In the genomic region with DNA sequence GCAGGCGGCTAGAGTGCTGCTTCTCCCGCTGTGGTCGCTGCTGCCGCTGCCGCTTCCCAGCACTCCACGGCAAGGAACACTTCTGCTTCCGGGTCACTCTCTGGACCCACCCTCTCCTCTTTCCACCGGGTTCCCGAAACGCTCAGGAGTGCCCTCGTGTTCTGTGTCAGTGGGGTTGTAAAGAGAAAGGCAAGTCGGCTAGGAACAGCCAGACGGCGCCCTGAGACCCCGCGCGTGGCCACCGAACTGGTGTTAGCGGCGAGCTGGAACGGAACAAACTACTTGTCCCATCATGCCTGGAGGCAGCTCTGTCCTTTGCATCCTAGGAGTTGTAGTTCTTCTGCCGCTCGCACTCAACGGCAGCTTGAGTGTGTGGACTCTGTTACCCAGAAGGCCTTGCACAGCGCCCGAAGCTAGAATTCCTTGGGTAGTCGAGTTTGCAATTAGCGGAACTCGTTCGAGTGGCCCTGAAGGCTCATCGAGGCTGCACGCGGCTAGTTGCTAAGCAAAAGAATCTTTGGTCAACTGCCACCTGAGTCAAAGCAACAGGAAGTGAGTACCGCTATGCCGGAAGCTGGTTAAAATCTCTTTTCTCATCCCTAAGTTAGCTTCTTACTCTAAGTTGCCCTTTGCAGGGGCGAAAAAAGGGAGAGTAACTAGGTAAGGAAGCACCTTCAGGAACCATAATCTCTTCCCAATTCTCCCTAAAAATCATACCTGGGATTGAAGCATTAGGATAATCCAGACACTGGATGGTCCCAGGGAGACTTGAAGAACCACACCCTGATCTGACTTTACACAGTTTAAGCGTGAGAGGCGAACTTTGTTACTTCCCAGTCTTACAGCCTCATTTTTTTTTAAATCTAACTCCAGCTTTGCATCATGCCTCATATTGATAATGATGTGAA, we compare ENCODE assay signal across 8 mouse cellular contexts. TPM values are rescaled to one million over a fixed set of nuclear protein-coding genes. Genes with fewer than 3 reads are reported as not detected.
A peak's percentile ranks its signal among the peaks of the same experiment; 100 is the strongest.
DNase-seq lines count a peak whose midpoint lies in the region; ATAC-seq and TF ChIP-seq lines count a peak whose summit lies in the region.

A gene (plus strand): TSS at position 109 of the 908 bp plus-strand sequence.
A gene (minus strand): TSS at position 292 of the 908 bp plus-strand sequence.

- H3K4me1 ChIP-seq in cortical plate, adult 2 months (ENCODE audit: control insufficient read depth, insufficient read depth, low read length), result 0 out of 2 replicates have a peak, but pooled peaks cover 4% of the 10 kb centered on the region
- peaks cover 43% of the 10 kb centered on the region for H3K4me1 ChIP-seq in megakaryocyte, embryonic 14.5 days

- peak within 1 kb of the TSS; percentile 69 for H3K4me3 ChIP-seq in cortical plate, adult 2 months (ENCODE audit: insufficient read depth, low read length)
- peak within 1 kb of the TSS; percentile 99 for H3K4me3 ChIP-seq in megakaryocyte, embryonic 14.5 days (replicated peaks)

- ATAC-seq in activated CD4-positive, CD25-positive, alpha-beta regulatory T cell, adult 4 months, result peak; percentile 97

- H3K27ac ChIP-seq in cortical plate, adult 2 months (ENCODE audit: insufficient read depth, low read length), result peak within 1 kb of the TSS; percentile 72; the same call in 1 of the 2 replicates

- H3K27me3 ChIP-seq in megakaryocyte, embryonic 14.5 days (replicated peaks), result no peaks in the 10 kb centered on the region

- peak; percentile 80 to 85 for DNase-seq in gastrocnemius, adult 8-10 months (ENCODE audit: low spot score in 2 of 2)
- peak; percentile 91 for DNase-seq in hindlimb bud, embryonic 11.5 days (ENCODE audit: extremely low spot score, low read depth, low spot score)
- peak; percentile 92 to 96 for DNase-seq in left cerebral cortex, adult 8-10 months (ENCODE audit: low spot score in 2 of 2)
- peak; percentile 95 to 98 for DNase-seq in right cerebral cortex, postnatal 10 days (ENCODE audit: low spot score in 2 of 2)
- peak; percentile 70 for DNase-seq in urinary bladder, postnatal 25 days (ENCODE audit: low spot score)

- no peak for TF ChIP-seq CTCF in cortical plate, adult 2 months (IDR thresholded peaks at IDR 0.05; ENCODE audit: extremely low read depth, insufficient read depth, low read length)

- TF ChIP-seq POLR2A in cortical plate, adult 2 months (IDR thresholded peaks at IDR 0.05; ENCODE audit: extremely low read depth, insufficient read depth, low read length), result peak; percentile 70

- peaks cover 49% of the 10 kb centered on the region for H3K36me3 ChIP-seq in megakaryocyte, embryonic 14.5 days (replicated peaks; ENCODE audit: low read length)

- H3K9me3 ChIP-seq in megakaryocyte, embryonic 14.5 days, result no peaks in the 10 kb centered on the region

RNA-seq across cellular contexts. Expression of the first gene that starts in this region (rescaled TPM):
- 10 to 100 TPM; 23.7 to 25.9 TPM for polyA plus RNA-seq in activated CD4-positive, CD25-positive, alpha-beta regulatory T cell, adult 4 months (2017; shearing (Covaris generic))
- 31.4 and 35.1 TPM in 2 replicates for polyA plus RNA-seq in cortical plate, adult 2 months (2012; rRNA removed)
- 1 to 10 TPM; 1.6 to 2.4 (median 1.8) TPM for total RNA-seq in gastrocnemius, adult 8-10 months (2022)
- total RNA-seq in left cerebral cortex, adult 8-10 months (2022), result 10 to 100 TPM; 19.9 to 24.2 (median 22.4) TPM
- polyA plus RNA-seq in megakaryocyte, embryonic 14.5 days (2012; ENCODE audit: insufficient read depth, low replicate concordance), result 12.5 and 39.5 TPM in 2 replicates

RNA-seq across cellular contexts. Expression of the second gene that starts in this region (rescaled TPM):
- polyA plus RNA-seq in activated CD4-positive, CD25-positive, alpha-beta regulatory T cell, adult 4 months (2017; shearing (Covaris generic)), result 100 to 1,000 TPM; 361 to 408 TPM
- 346 and 353 TPM in 2 replicates for polyA plus RNA-seq in cortical plate, adult 2 months (2012; rRNA removed)
- 100 to 1,000 TPM; 192 to 208 (median 201) TPM for total RNA-seq in gastrocnemius, adult 8-10 months (2022)
- 100 to 1,000 TPM; 310 to 370 (median 342) TPM for total RNA-seq in left cerebral cortex, adult 8-10 months (2022)
- 10.8 and 102 TPM in 2 replicates for polyA plus RNA-seq in megakaryocyte, embryonic 14.5 days (2012; ENCODE audit: insufficient read depth, low replicate concordance)

Comparison
In these comparisons a context has a peak if more than half of its experiments do, and no peak if none do; other contexts are left out.
1. Peak in every context shown above with its lines: DNase-seq, ATAC-seq, H3K4me3 ChIP-seq and H3K27ac ChIP-seq.
2. RNA of the first gene that starts in this region (total RNA-seq): 19.9 to 24.2 TPM in left cerebral cortex, adult 8-10 months; 1.6 to 2.4 TPM in gastrocnemius, adult 8-10 months; every median in the first group is over 4 times any median in the second.